Mouse (Mus musculus) MN1 (cell line): ENCODE measurements around the gene Ncapd2.

Experiments
- DNase-seq: peaks from one replicate; pipeline ENCODE4 v3.0.0-alpha.2; 2016; ENCODE audit warnings: low spot score

The Ncapd2 gene

DNA sequence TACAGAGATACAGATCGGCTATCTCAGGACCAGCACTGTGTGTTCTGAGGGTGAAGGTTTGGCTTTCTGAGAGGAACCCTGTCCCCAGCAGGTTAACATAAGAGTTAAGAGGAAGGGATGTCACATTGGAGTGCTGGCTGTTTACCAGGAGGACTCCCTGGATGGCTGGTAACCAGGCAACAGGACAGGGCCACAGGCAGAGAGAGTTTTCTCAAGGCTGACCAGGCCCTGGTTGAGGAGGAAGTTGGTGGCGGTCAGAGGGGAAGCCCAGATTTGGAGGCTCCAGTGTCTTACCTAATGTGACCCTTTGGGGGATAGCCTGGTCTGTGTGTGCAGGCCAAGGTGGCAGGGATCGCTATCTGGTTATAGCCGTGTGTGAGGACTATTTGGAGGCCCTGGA lies 44.7 kb downstream of the Ncapd2 start:
- peak; percentile 71 for DNase-seq

DNA sequence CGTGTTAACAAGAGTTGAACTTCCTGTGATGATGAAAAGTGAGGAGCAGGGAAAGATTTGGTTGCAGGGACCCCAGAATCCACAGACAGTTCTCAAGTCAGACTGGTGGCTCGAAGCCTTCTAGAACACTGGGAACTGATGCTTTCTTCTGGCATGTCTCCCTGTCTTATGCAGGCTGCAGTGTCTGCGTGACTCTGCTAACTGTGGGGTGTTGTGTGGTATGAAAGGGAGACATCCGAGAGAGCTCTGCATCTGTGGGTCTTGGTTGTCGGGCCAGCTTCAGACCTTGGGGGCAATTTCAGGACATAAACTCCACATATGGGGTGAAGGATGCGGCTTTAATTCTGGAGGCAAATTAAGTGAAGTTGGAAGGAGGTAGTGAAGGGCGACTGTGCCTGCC lies 45.4 kb downstream of the Ncapd2 start:
- no peak for DNase-seq

DNA sequence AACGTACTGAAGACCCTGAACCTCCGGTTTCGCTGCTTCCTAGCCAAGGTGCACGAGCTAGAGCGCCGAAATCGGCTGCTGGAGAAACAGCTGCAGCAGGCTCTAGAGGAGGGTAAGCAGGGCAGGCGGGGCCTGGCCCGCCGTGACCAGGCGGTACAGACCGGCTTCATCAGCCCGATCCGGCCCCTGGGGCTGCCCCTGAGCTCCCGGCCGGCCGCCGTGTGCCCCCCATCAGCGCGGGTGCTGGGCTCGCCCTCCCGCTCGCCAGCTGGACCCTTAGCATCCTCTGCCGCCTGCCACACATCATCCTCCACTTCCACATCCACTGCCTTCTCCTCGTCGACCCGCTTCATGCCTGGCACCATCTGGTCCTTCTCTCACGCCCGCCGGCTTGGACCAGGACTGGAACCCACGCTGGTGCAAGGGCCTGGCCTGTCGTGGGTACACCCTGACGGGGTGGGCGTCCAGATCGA lies 46.0 kb downstream of the Ncapd2 start:
- DNase-seq, result peak; percentile 58

DNA sequence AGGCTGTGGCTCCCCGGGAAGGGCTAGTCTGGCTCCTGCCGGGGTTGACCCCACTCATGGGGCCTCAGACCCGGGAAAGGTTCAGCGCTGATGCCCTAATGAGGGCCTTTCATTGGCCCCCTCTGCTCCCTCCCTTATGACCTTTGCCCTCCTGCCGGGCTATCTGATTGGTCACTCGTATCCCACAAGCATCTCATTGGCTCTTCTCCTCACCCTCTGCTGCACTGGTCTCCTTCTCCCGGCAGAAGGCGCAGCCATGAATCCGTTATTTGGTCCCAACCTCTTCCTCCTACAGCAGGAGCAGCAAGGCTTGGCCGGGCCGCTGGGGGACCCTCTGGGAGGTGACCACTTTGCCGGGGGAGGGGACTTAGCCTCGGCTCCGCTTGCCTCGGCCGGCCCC lies 46.5 kb downstream of the Ncapd2 start, which contains the start of gene Iffo1:
Gene Iffo1 (plus strand): TSS at position 241 of the 400 bp plus-strand sequence.
- DNase-seq, result peak; percentile 87

DNA sequence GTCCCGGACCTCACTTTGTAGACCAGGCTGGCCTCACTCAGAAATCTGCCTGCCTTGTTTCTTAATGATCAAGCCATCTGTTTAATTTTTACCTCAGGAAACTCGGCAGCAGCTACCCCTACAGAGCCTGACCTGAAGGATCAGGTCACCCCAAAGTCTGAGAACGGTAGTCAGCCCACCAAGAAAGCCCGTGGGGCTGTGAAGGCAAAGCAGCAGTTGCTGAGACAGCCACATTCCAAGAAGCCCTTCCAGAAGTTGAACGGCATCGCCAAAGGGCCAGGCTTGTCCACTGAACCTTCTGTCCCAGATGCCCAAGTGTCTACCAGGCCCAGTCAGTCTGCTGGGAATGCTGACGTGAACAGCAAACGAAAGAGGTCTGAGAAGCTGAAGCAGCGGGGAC lies 47.6 kb downstream of the Ncapd2 start:
- no peak for DNase-seq

DNA sequence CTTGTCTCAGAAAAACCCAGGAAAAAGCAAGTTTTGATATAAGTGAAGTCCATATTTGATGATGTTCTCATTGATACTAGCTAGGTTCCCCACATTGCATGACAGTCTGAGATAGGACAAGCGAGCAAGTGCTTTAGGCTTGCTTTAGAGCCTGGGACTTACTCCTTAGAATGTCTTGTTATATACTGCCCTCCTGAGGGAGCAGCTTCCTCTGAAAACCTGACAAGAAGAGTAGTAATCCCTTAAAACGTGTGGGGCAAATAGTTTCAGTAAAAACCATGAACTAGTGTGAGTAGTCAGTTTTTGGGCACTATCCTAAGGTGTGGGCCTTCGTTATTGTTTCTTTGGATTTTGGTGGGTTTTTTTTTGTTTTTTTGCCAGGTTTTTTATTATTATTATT lies 48.4 kb downstream of the Ncapd2 start:
- DNase-seq, result peak; percentile 62

DNA sequence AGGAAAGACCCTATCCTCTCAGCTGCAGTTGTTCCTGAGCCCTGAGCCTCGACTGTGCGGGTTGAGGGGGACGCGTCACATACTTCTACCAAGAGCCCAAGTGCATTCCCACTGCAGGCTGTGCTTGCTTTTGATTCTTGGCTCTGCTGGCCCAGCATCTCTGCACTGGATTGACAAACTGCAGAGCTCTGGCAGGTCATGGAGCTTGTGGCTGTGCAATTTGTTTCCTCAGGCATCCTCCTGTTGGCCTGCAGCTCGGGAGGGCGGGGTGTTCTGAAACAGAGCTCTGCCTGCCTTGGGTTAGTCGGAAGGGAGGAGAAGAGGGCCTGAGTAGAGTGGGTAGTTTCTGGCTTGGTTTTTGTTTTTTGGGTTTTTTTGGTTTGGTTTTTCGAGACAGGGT lies 49.1 kb downstream of the Ncapd2 start:
- DNase-seq, result peak; percentile 71

DNA sequence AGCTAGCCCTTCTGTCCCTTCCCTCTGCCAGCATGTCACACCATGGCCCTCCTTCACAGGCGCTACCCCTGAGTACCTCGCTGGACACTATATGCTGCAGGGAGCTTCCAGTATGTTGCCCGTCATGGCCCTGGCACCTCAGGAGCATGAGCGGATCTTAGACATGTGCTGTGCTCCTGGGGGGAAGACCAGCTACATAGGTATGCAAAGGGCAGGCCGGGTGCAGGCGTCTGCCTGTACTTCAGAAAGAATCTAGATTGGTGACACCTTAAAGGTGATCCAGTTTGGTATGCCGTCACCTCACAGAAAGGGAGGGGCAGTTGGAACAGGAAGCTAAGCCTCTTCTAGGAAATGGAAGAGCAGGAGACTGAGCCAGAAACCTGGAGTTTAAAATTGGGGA lies 51.8 kb downstream of the Ncapd2 start:
- DNase-seq, result no peak

DNA sequence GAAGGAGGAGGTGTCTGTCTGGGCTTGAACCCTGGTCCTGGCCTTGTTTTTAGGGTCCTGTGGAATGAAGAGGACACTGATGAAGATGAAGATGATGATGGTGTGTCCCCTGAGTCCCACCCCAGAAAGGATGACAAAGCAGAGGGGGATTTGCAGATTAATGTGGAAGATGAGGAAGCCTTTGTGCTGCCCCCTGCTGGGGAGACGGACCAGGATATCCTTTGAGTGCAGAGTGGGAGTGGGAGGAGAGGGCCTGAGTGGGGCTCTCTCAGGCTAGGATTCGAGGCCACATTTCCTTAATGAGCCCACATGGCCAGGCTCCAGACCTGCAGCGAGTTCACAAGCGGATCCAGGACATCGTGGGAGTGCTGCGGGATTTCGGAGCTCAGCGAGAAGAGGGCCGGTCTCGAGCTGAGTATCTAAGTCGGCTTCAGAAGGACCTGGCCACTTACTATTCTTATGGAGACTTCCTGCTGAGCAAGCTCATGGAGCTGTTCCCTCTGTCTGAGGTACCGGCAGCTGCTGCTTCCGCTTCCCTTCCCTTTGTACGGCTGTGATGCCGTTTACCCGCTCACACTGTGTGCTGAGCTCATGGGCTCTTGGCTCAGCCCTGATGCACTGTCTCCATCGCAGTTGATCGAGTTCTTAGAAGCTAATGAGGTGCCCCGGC lies 54.4 kb downstream of the Ncapd2 start:
- peak; percentile 48 for DNase-seq

DNA sequence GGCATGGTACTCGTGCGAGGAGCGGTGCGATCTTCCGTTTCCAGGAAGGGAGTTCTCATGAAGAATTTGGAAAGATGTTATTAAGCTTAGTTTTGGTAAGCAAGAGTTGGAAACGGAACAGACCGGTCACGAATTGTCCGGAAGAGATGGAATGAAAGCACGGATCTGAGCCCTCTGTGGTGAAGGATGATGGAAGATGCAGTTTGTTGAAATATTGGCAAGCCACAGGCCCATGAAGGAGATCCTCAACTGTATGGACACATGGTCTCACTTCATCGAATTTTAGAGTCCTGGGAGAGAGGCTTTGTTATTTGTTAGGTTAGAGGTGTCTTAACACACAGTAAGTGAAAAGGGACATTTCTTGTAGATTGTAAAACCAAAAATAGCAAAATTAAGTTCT lies 59.0 kb downstream of the Ncapd2 start:
- DNase-seq, result no peak

DNA sequence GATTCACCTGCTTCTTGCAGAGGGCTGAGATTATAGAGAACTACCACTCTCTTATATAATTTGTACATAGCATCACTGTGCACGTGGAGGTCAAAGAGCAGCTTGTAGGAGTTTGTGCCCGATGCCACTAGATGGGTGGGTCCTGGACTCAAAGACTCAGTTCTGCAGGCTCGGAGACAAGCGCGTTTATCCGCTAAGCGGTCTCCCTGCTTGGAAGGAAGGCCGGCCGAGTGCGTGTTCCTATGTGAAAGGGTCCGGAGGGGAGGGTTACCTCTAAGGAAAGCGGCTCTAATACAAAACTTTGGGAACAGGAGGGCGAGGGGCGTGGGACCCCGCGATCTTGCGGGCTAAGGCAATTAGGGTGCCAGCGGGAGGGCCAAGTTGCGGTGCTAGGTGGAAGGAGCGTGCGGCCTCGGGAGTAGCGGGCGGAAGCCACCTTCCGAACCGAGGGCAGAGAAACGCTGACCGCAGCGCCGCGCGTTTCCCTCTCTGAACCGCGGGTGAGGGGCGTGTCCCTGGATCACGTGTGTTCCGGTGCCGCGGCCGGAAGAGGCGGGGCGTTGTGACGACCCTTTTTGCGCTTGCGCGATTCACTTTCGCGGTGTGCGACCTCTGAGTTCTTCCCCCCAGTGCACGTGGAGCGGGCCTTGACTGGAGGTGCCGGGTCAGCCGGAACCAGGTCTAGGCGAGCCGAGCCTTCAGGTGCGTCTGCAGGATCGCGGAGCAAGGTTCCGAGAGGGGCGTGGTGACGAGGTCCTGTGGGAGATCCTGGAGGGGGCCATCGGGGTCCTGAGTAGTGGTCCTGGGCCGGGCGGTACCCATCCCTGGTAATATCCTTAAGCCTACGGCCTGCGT lies 60.0 kb downstream of the Ncapd2 start, which contains the start of gene Nop2:
Gene Nop2 (plus strand): TSS at position 608 of the 855 bp plus-strand sequence.
- DNase-seq, result peak; percentile 96

DNA sequence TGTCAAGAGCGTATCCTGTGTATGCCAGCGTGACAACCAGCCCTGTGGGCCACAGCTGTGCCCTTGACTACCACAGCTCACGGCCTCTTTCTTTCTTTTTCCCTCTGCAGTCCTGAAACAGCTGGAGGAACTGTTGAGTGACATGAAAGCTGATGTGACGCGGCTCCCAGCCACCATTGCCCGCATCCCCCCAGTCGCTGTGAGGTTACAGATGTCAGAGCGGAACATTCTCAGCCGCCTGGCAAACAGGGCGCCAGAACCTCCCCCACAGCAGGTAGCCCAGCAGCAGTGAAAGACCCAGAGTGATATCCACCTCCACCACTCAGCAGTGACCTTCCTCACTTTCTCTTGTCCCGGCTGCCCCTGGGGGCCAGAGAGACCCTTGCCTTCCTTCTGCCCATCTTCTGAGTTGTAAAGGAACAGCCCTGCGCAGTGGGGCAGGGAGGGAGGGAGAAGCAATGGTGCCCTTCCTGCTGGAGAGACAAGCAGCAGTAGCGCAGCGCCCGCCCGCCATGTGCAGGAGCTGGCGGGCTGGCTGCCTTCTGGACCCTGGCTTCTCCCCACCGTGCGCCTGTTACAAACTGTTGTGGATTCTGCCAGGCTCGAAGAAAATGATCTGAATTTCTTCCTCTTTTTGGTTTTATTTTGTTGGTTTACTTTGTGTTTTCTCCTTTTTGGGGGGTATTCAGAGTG lies 61.6 kb downstream of the Ncapd2 start:
- DNase-seq, result no peak

DNA sequence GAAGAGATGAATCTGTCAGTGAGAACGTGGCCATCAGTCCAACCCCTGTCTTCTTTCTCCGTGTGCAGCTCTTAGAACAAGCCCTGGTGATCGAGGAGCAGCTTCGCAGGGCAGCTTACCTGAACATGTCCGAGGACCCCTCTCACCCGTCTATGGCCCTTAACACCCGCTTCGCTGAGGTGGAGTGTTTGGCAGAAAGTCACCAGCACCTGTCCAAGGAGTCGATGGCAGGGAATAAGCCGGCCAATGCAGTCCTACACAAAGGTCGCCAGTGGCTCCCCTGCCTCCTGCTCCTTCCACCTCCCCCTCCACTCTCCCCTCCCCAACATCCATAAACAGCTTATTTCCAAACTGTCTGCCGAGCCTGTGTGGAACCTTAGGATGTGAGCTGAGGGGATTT lies 62.8 kb downstream of the Ncapd2 start:
- DNase-seq, result no peak

DNA sequence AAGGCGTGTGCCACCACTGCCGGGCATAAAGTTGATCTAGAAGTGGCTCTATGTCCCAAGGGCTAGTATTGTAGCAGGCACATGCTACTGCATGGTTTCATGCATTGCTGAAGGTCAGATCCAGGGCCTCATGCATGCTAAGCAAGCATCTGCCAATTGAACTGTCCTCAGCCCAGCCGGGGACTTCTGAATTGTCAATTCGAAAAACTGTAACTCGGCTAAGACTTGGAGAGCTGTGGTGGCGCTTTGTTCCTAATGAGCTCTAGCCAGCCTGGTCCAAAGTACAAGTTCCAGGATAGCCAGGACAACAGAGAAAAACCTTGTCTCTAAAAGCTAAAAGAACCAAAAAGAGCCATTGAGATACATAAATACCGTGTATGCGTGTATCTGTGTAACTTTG lies 72.1 kb downstream of the Ncapd2 start:
- DNase-seq, result no peak
